Mouse (Mus musculus) right cerebral cortex, adult 18-20 months (tissue): ENCODE measurements at regions not wholly inside any gene's neighbourhood (a gene's known extent, or its start where the extent isn't known, plus 50 kb on each side); places are given as distances from the start of the nearest gene placed in this dataset.

ENCODE experiments used
- DNase-seq: peaks from one replicate; pipeline ENCODE4 v3.0.0; 2022; ENCODE audit warnings: mixed read lengths

DNA sequence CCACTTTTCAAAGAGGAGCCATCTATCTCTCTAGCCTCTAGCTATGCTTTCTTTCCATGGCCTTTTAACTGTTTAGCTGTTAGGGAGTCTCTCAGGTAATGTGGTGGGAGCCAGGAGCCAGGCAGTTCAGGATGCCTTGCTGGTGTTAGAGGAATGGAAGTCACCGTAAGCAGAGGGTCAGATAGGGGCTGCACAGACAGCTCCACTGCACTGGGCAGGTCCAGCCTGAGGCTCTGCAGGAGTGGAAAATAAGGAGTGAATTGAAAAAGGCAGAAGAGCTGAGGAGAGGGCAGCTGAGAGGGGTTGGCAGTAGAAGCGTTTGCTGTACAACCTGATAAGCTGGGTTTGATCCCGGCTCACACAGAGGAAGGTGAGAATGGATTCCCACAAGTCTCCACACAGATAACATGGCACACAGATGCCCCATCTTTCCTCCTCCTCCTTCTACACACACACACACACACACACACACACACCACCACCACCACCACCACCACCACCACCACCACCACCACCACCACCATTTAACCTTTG, 51.3 kb upstream of the Cpsf6 start:
- DNase-seq: no peak

- DNase-seq: no peak
These were observed 50.5 kb upstream of the Cpsf6 start for GRCm38 (mm10) chr10:117430224-117430884.

DNA sequence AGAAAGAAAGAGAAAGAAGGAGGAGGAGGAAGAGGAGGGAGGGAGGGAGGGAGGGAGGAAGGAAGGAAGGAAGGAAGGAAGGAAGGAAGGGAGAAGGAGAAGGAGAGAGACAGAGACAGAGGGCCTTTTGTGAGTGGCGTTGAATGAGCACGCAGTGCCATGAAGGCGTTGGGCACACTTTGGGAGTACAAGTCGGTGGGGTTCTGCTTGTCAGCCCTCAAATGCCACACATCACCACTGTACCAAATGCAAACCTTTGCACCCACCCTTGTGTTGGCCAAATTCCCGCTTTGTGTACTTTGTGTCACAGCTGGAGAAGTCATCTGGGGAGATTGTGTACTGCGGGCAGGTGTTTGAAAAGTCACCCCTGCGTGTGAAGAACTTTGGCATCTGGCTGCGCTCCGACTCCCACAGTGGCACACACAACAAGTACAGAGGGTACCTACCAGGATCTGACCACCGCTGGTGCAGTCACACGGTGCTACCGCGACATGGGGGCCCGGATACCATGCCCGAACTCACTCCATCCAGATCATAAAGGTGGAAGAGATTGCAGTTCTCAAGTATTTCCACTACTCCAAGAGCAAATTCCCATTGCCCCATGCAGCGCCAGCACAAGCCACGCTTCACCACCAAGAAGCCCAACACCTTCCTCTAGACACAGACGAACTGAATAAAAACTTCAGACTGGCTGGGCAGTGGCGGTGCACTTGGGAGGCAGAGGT, 49.8 kb upstream of the Cpsf6 start:
- DNase-seq: no peak
